Mouse (Mus musculus) testis, postnatal 10 days (tissue): ENCODE results near the gene Ugt1a2.
A peak's percentile ranks its signal among the peaks of the same experiment; 100 is the strongest.
"Not testable (repeated sequence)": the region's sequence is repeated elsewhere in the genome, so short reads cannot be mapped to it uniquely, and the experiment has no call there.

Experiments used
- DNase-seq: peaks from one replicate; pipeline ENCODE4 v3.0.0; 2021; ENCODE audit warnings: low spot score

The Ugt1a2 gene

DNA sequence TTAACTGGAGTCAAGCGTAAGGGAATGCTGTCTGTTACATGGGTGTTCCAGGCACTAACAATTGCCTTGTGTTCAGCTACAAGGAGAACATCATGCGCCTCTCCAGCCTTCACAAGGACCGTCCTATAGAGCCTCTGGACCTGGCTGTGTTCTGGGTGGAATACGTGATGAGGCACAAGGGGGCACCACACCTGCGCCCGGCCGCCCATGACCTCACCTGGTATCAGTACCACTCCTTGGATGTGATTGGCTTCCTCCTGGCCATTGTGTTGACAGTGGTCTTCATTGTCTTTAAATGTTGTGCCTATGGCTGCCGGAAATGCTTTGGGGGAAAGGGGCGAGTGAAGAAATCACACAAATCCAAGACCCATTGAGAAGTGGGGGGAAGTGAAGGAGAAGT lies 17.6 kb downstream of the Ugt1a2 start:
- peak; percentile 58 for DNase-seq

GRCm38 (mm10) chr1:88218591-88218990 lies 18.2 kb downstream of the Ugt1a2 start:
- DNase-seq = no peak

- DNase-seq = no peak
Measured at GRCm38 (mm10) chr1:88219054-88219453, 18.7 kb downstream of the Ugt1a2 start.

GRCm38 (mm10) chr1:88220336-88220735 lies 19.9 kb downstream of the Ugt1a2 start:
- peak; percentile 41 for DNase-seq

DNA sequence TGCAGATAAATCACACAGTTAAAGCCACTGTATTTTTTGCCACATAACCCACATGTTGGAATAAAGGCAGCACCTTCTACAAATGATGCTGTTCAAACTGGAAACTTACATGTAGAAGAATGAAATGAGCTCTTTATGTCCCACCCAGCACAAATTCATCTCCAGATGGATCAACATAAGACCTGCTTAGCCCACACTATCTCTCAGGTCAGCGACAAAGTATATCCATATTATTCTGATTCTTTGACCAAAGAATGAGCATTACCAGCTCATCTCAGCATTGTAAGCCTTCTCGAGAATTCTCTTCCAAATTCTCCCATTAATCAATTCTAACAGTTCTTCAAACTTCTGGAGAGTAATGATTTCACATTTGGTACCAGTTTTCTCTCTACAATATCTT lies 21.8 kb downstream of the Ugt1a2 start:
- DNase-seq = no peak

DNA sequence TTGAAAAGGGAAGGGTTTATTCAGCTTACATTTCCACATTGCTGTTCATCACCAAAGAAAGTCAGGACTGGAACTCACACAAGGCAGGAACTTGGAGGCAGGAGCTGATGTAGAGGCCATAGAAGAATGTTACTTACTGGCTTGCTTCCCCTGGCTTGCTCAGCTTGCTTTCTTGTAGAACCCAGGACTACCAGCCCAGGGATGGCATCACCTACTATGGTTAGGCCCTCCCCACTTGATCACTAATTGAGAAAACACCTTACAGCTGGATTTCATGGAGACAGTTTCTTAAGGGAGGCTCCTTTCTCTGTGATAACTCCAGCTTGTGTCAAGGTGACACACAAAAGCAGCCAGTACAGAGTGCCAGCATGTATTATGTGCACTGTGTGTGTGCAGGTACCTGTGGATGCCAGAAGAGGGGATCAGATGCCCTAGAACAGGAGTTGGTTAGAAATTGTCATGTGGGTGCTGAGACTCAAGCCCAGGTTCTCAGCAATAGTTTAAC lies 22.7 kb downstream of the Ugt1a2 start:
- DNase-seq = peak; percentile 39

- peak; percentile 47 for DNase-seq
Measured at GRCm38 (mm10) chr1:88223591-88223990, 23.2 kb downstream of the Ugt1a2 start.

GRCm38 (mm10) chr1:88224029-88224776 lies 23.8 kb downstream of the Ugt1a2 start:
- DNase-seq = peak; percentile 60

GRCm38 (mm10) chr1:88225301-88225700 lies 24.9 kb downstream of the Ugt1a2 start:
- not testable (repeated sequence) for DNase-seq

DNA sequence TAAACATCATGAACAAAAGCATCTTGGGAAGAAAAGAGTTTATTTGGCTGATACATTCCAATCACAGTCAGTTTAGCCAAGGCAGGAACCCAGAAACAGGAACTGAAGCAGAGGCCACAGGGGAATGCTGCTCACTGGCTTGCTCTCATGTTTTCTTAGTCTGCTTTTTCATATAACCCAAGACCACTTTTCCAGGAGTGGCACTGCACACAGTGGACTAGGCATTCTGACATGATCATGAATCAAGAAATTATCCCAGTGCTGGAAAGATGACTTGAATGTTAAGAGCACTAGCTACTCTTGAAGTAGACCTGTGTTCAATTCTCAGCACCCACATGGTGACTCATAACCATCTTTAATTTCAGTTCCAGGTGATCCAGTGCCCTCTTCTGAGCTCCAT lies 25.3 kb downstream of the Ugt1a2 start:
- DNase-seq = no peak

- peak; percentile 40 for DNase-seq
Measured at GRCm38 (mm10) chr1:88226670-88227379, 26.4 kb downstream of the Ugt1a2 start, which contains the start of gene Mroh2a. Gene Mroh2a (plus strand): TSS chr1:88226986.

- DNase-seq = peak; percentile 40
Measured at GRCm38 (mm10) chr1:88227482-88227881, 27.1 kb downstream of the Ugt1a2 start.

- DNase-seq = peak; percentile 58
Measured at GRCm38 (mm10) chr1:88228121-88228520, 27.7 kb downstream of the Ugt1a2 start.

- DNase-seq = no peak
Measured at GRCm38 (mm10) chr1:88229566-88229965, 29.2 kb downstream of the Ugt1a2 start.

- peak; percentile 58 for DNase-seq
Measured at GRCm38 (mm10) chr1:88229986-88230385, 29.6 kb downstream of the Ugt1a2 start.

- peak; percentile 63 for DNase-seq
Measured at GRCm38 (mm10) chr1:88230421-88230820, 30.0 kb downstream of the Ugt1a2 start.

- DNase-seq = peak; percentile 42
Measured at GRCm38 (mm10) chr1:88230981-88231802, 30.8 kb downstream of the Ugt1a2 start.

DNA sequence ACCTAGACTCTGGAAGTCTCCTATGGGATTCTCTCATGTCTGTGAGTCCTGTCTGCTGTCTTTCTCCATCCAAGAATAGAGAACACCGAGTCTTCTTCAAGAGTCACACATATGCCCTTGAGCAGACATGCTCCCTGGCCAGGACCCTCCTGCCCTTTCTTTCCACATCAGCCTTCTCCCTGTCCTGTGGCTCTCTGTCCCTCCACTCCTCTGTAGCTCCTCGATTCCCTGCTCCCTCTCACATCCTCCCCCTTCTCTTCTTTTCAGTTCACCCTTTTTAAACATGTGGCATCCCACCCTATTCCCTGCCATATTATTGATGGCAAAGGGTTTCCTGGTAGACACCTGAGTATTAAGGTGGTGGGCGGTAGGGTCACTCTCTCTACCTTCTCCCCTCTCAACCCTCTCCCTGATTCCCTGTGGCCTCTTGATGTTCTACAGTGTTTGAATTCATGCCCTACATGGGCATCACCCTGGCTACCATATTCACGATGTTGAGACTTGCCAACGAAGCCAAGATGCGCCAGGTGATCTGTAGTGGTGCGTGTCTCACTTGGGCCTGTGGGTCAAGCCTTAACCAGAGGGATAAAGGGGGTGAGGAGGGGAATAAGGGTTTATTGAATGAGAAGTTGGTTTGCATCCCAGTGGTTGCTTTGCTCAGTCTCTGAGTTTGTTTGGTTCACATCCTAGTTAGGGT lies 31.6 kb downstream of the Ugt1a2 start:
- DNase-seq = peak; percentile 50

GRCm38 (mm10) chr1:88232664-88233380 lies 32.4 kb downstream of the Ugt1a2 start:
- DNase-seq = peak; percentile 50

DNA sequence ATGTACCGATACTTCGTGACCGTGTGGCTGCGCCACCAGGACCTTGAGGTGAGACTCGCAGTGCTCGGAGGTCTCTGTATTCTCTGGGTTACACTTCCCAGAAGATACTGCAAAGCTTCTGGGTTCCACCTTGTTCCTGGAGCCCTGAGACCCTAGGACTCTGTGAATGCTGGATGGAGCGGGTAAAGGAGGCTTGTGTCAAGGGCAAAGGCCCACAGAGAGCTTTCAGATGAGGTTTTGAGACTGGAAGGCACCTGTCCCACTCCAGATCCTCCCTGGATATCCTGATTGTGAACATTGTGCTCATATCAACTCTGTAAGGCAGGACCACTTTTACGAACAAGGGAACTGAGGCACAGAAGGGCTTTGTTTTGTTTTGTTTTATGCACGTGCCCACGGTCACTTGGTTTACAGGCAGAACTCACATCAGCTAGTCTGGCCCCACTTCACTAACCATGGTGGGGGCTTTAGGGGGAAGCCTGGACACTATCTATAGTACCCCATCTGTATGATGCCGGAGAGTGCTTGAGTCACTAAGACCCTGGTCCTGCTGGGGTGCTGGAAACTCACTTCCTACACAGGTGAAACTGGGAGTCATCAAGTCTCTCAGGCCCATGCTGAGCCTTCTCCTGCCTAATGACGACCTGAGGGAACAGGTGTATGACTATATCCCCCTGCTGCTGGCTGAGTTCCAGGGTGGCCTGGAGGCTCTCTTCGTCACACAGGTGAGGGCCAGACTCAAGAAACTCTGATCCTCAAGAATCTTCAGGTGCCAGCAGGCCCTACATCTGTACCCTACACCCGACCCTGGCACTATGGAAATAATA lies 33.2 kb downstream of the Ugt1a2 start:
- DNase-seq = peak; percentile 82
